In genomic region chr10:80226416-80227165, GRCm38 (mm10) we compare ENCODE assay signal across 7 mouse cellular contexts. TPM values are rescaled to one million over a fixed set of nuclear protein-coding genes. Genes with fewer than 3 reads are reported as not detected.
DNase-seq lines count a peak whose midpoint lies in the region; ATAC-seq and TF ChIP-seq lines count a peak whose summit lies in the region.

Mum1 (plus strand) TSS chr10:80226434.

- intact Hi-C loops in gastrocnemius, postnatal 36 days (cut with DNase I) = no loop called here
- intact Hi-C loops in left cerebral cortex, postnatal 25 days (cut with DNase I) = loop anchor here (5.0 kb wide), 1 partner anchor 49 kb away; the partner anchor contains the start of gene Efna2

- ATAC-seq in intestine, embryonic 15.5 days = peak; percentile 100

- TF ChIP-seq CTCF in small intestine, adult 2 months (IDR thresholded peaks at IDR 0.05; ENCODE audit: extremely low read depth, insufficient read length, insufficient replicate concordance, low read depth, low read length) = peak; percentile 38; the same call in 1 of the 2 replicates

- H3K36me3 ChIP-seq in intestine, embryonic 15.5 days = peaks cover 12% of the 10 kb centered on the region
- H3K36me3 ChIP-seq in midbrain, embryonic 10.5 days = peaks cover 35% of the 10 kb centered on the region
- peaks cover 16% of the 10 kb centered on the region for H3K36me3 ChIP-seq in small intestine, adult 2 months (ENCODE audit: control insufficient read depth, insufficient read depth, low read length)

- TF ChIP-seq POLR2A in small intestine, adult 2 months (IDR thresholded peaks at IDR 0.05; ENCODE audit: low read depth, low read length) = no peak; the same call in none of the 2 replicates

- H3K27me3 ChIP-seq in intestine, embryonic 15.5 days (replicated peaks) = no peaks in the 10 kb centered on the region
- H3K27me3 ChIP-seq in midbrain, embryonic 10.5 days (ENCODE audit: low read depth, poor library complexity, severe bottlenecking) = no peaks in the 10 kb centered on the region
- H3K27me3 ChIP-seq in small intestine, adult 2 months (ENCODE audit: control insufficient read depth, insufficient read depth, low read length) = no peaks in the 10 kb centered on the region

- H3K4me2 ChIP-seq in intestine, embryonic 15.5 days (replicated peaks) = peak within 1 kb of the TSS; percentile 84

- peak within 1 kb of the TSS; percentile 88 for H3K4me3 ChIP-seq in intestine, embryonic 15.5 days (replicated peaks)
- H3K4me3 ChIP-seq in midbrain, embryonic 10.5 days = peak within 1 kb of the TSS; percentile 92
- H3K4me3 ChIP-seq in small intestine, adult 2 months (ENCODE audit: low read depth, low read length) = peak within 1 kb of the TSS; percentile 83

- peaks cover 23% of the 10 kb centered on the region for H3K4me1 ChIP-seq in intestine, embryonic 15.5 days (replicated peaks)
- peaks cover 66% of the 10 kb centered on the region for H3K4me1 ChIP-seq in midbrain, embryonic 10.5 days
- peaks cover 9% of the 10 kb centered on the region for H3K4me1 ChIP-seq in small intestine, adult 2 months (ENCODE audit: control insufficient read depth, insufficient read depth, insufficient read length, low read length)

- H3K9me3 ChIP-seq in intestine, embryonic 15.5 days = no peaks in the 10 kb centered on the region
- H3K9me3 ChIP-seq in midbrain, embryonic 10.5 days (replicated peaks) = no peaks in the 10 kb centered on the region

- peak; percentile 99 for DNase-seq in adrenal gland, adult 8-10 months
- DNase-seq in embryo, embryonic 11.5 days (ENCODE audit: low read depth, low spot score) = peak; percentile 99
- peak; percentile 98 to 99 for DNase-seq in gastrocnemius, postnatal 36 days
- DNase-seq in left cerebral cortex, postnatal 25 days (ENCODE audit: low spot score in 2 of 2) = peak; percentile 99
- peak; percentile 100 for DNase-seq in midbrain, embryonic 10.5 days (ENCODE audit: low spot score)

- WGBS in intestine, embryonic 15.5 days = under 1% methylated on average over 64 of the region's 75 CpGs
- WGBS in midbrain, embryonic 10.5 days = under 1% methylated on average over 74 of the region's 75 CpGs
- WGBS in small intestine, adult 2 months = under 1% methylated on average over 74 of the region's 75 CpGs

- H3K9ac ChIP-seq in intestine, embryonic 15.5 days = peak within 1 kb of the TSS; percentile 94

- peak within 1 kb of the TSS; percentile 92 for H3K27ac ChIP-seq in intestine, embryonic 15.5 days
- H3K27ac ChIP-seq in midbrain, embryonic 10.5 days (replicated peaks) = peak within 1 kb of the TSS; percentile 98
- peak within 1 kb of the TSS; percentile 74 for H3K27ac ChIP-seq in small intestine, adult 2 months (ENCODE audit: insufficient read depth, low read depth, low read length)

RNA-seq across cellular contexts. Expression of gene Mum1, which starts in this region (rescaled TPM):
- 10 to 100 TPM; 26.5 to 41.6 (median 32.9) TPM for total RNA-seq in adrenal gland, adult 8-10 months (2022)
- total RNA-seq in gastrocnemius, postnatal 36 days (2021) = 10 to 100 TPM; 12.3 to 14.3 TPM
- 53.0 and 55.2 TPM in 2 replicates for polyA plus RNA-seq in intestine, embryonic 15.5 days (2015; fragmentation: Nextera tagmentation; extraction: Ambion mirVana)
- total RNA-seq in left cerebral cortex, postnatal 25 days (2021) = 10 to 100 TPM; 40.9 to 41.2 TPM
- polyA plus RNA-seq in midbrain, embryonic 10.5 days (2016; fragmentation: Nextera tagmentation; extraction: Ambion mirVana) = 154 and 166 TPM in 2 replicates
- polyA plus RNA-seq in small intestine, adult 2 months (2012; rRNA removed) = 11.6 and 23.7 TPM in 2 replicates

Comparison
In these comparisons a context has a peak if more than half of its experiments do, and no peak if none do; other contexts are left out.
1. Peak in every context shown above with its lines: DNase-seq, ATAC-seq, H3K4me3 ChIP-seq and H3K27ac ChIP-seq.